Mouse (Mus musculus) spleen, adult 2 months (tissue): Measurements from ENCODE around the gene Rpap3. TPM values are rescaled to one million over a fixed set of nuclear protein-coding genes. Genes with fewer than 3 reads are reported as not detected.

Experiments used
- DNase-seq, 2 experiments: peaks; one replicate each; pipeline versions ENCODE4 v3.0.0 to v3.0.0-alpha.2; 2012 to 2021; ENCODE audit warnings: low spot score in 2 of 2, low read depth in 1 of 2
- H3K27ac ChIP-seq: fragments of 200-500 bp; 2 replicates; pipeline ENCODE4 v1.5.1; 2012; ENCODE audit warnings: low read length, inconsistent platforms; ENCODE audit not compliant: insufficient read depth
- H3K27me3 ChIP-seq: fragments of 200-500 bp; 2 replicates; pipeline ENCODE4 v1.6.1; 2012; ENCODE audit warnings: mild to moderate bottlenecking, moderate library complexity, low read length, inconsistent platforms; ENCODE audit not compliant: control insufficient read depth, insufficient read depth
- H3K36me3 ChIP-seq: fragments of 200-500 bp; 2 replicates; pipeline ENCODE4 v1.6.1; 2012; ENCODE audit warnings: mild to moderate bottlenecking, low read length, inconsistent platforms; ENCODE audit not compliant: control insufficient read depth, insufficient read depth
- H3K4me1 ChIP-seq: fragments of 200-500 bp; 2 replicates; pipeline ENCODE4 v1.6.1; 2011; ENCODE audit warnings: inconsistent platforms; ENCODE audit not compliant: control insufficient read depth, insufficient read depth, insufficient read length
- H3K4me3 ChIP-seq: fragments of 200-500 bp; 2 replicates; pipeline ENCODE4 v1.5.1; 2011; ENCODE audit warnings: mild to moderate bottlenecking, inconsistent platforms; ENCODE audit not compliant: insufficient read depth, insufficient read length; ENCODE audit errors: extremely low read depth
- CTCF ChIP-seq: fragments of 200-500 bp; IDR thresholded peaks from 2 replicates; pipeline ENCODE4 v1.5.1; 2011; ENCODE audit warnings: mild to moderate bottlenecking, inconsistent platforms; ENCODE audit not compliant: insufficient read depth, insufficient read length, insufficient replicate concordance; ENCODE audit errors: extremely low read depth
- POLR2A ChIP-seq: fragments of 200-500 bp; IDR thresholded peaks from 2 replicates; pipeline ENCODE4 v1.6.1; 2011; ENCODE audit warnings: low read depth, low read length, inconsistent platforms
- WGBS: fragments of 180-500 bp; shearing (Covaris S2); methylation state at CpG from one replicate; pipeline ENCODE4 v1.1.7; 2018; 5-methylcytosine and 5-hydroxymethylcytosine counted together
- polyA plus RNA-seq: library from polyadenylated mRNA; depleted of rRNA; stranded (reverse); fragments of >200 nt; gene quantifications from 2 replicates; pipeline ENCODE4 v1.2.3, GENCODE M21; 2012

Rpap3 gene
- polyA plus RNA-seq, 1 experiment, result 2.1 TPM

DNA sequence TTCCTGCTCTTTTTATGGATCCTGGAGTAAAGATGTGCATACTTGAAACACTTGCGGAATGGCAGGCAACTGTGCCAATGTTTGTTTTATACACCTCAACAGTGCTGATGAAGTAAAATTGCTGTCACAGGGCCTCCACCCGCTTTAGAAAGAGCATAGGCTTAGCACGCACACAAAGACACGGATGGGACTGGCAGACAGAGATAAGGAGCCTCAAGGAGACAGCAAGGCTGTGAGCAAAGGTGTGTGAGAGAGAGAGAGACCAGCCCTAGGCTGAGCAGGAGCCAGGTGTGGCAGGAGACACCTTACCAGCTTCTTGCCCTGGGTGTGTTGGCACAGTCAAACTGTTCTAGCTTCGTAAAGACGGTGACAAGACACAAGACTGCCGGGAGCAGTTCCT lies 33.3 kb upstream of the Rpap3 start:
- Histone ChIP-seq H3K27ac (no peak overlapping the region), H3K4me3 (no peak overlapping the region), H3K27me3 (no peaks in the 10 kb centered on the region), H3K4me1 (peaks cover 22% of the 10 kb centered on the region; the same call in 1 of the 2 replicates), H3K36me3 (no peaks in the 10 kb centered on the region)
- no peak for TF ChIP-seq CTCF
- TF ChIP-seq POLR2A, result no peak
- WGBS, result 84% methylated on average over 7 of the region's 7 CpGs
- DNase-seq, result no peak

DNA sequence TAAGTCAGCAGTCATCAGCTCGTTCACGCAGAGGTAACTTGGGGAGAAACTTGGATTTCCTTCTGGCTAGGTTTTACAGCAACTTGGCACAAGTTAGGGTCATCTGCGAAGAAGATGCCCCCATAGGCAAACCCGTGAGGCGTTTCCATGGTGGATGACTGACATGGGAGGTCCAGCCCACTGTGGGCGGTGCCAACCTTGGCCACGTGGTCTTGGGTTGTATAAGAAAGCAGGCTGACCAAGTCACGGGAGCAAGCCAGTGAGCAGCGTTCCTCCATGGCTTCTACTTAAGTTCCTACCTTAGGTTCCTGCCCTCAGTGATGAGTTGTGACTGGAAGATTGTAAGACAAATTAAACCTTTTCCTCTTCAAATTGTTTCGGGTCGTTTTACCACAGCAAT lies 26.4 kb upstream of the Rpap3 start:
- no peaks in the 10 kb centered on the region for H3K36me3 ChIP-seq
- H3K27ac ChIP-seq, result no peak overlapping the region
- WGBS, result 86% methylated on average over 11 of the region's 11 CpGs
- TF ChIP-seq CTCF (no peak), POLR2A (no peak)
- H3K27me3 ChIP-seq, result no peaks in the 10 kb centered on the region
- no peak for DNase-seq
- H3K4me3 ChIP-seq, result no peak overlapping the region
- peaks cover 18% of the 10 kb centered on the region; the same call in 1 of the 2 replicates for H3K4me1 ChIP-seq

DNA sequence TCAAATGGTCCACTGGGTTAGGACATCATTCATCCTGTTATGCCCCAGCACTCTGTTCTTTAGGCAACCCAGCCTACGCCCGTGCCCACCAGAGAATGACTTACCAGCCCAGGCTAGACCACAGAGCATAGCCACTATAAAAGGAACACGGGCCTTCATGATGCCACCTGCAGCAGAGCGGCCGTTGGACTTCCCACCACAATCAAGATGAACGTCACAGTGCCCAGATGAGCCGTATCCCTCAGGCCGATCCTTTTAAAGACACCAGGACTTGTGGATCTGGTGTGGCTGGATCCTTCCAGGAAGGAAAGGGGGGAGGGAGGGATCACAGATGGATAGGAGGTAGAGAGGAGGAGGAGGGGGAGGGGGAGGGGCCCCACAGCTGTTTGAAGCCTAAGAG lies 25.5 kb upstream of the Rpap3 start, which contains the start of gene Endou:
TSS of gene Endou (minus strand) at position 229 of the 400 bp plus-strand sequence.
- peaks cover 21% of the 10 kb centered on the region; the same call in 1 of the 2 replicates for H3K4me1 ChIP-seq
- H3K4me3 ChIP-seq, result no peak within 1 kb of the TSS
- H3K27ac ChIP-seq, result no peak within 1 kb of the TSS
- no peak for TF ChIP-seq POLR2A
- no peak for TF ChIP-seq CTCF
- H3K36me3 ChIP-seq, result no peaks in the 10 kb centered on the region
- WGBS, result 41% methylated on average over 8 of the region's 8 CpGs
- H3K27me3 ChIP-seq, result no peaks in the 10 kb centered on the region
- no peak for DNase-seq

DNA sequence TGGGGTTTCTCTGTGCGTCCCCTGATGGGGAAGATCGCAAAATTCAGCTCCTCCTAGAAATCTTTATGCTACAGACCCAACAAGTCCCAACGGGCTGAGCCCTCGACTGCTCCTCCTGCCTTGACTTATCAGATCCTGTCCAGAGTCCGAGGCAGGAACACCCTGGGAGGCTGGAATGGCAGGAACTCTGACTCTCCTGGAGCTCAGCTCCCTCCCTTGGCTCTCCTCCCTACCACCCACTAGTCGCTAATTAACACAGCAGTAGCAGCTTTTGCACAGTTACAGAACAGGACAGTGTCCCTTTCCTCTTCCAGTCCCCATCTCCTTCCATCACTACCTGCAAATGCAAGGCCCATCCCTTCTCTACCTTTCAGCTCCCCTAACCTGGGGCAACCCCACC lies 24.7 kb upstream of the Rpap3 start:
- TF ChIP-seq POLR2A (no peak), CTCF (no peak)
- Histone ChIP-seq H3K4me1 (peaks cover 21% of the 10 kb centered on the region; the same call in 1 of the 2 replicates), H3K4me3 (no peak overlapping the region), H3K27me3 (no peaks in the 10 kb centered on the region), H3K36me3 (no peaks in the 10 kb centered on the region), H3K27ac (no peak overlapping the region)
- WGBS, result 83% methylated on average over 6 of the region's 6 CpGs
- DNase-seq, result no peak

DNA sequence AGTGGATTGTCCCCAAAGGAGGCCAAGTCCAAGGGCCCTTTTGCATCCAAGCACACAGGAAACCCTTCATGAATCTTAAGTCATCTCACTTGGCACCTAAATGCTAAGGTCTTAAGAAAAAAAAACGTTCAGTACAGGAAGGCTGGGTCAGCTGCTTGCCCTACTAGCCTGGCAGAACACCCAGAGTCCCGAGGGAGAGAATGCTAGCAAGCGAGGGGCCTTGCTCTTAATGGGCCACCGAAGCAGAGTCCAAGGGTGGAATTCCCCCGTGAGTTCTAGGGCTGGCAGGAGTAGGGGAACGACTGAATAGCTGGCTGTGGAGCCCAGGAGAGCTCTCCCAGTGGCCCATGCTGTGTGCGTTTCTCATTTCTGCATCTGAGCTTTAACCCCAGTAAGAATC lies 23.2 kb upstream of the Rpap3 start:
- Histone ChIP-seq H3K4me3 (no peak overlapping the region), H3K27ac (no peak overlapping the region), H3K36me3 (no peaks in the 10 kb centered on the region), H3K4me1 (peaks cover 21% of the 10 kb centered on the region; the same call in 1 of the 2 replicates), H3K27me3 (no peaks in the 10 kb centered on the region)
- TF ChIP-seq POLR2A (no peak), CTCF (no peak)
- no peak for DNase-seq
- whole genome bisulfite sequencing, result 24% methylated on average over 7 of the region's 7 CpGs

DNA sequence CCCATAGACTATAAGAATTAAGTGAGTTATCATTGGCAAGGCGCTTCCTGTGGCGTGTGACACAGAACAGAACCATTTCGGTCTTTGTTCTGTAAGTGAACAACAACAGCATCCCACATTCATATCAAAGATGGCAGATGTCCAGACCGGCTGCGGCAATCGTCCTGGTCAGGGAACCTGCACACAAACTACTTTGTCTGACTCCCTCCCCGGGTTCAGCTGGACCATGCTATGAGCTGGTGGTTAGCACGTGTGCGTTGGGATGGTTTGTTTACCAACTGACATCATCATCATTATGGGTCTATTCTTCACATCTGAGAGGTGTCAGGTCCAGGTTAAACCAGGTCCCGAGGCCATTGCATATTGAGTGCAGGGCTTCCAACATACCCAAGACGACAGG lies 22.8 kb upstream of the Rpap3 start:
- 79% methylated on average over 11 of the region's 11 CpGs for WGBS
- TF ChIP-seq POLR2A, result no peak
- TF ChIP-seq CTCF, result no peak

DNA sequence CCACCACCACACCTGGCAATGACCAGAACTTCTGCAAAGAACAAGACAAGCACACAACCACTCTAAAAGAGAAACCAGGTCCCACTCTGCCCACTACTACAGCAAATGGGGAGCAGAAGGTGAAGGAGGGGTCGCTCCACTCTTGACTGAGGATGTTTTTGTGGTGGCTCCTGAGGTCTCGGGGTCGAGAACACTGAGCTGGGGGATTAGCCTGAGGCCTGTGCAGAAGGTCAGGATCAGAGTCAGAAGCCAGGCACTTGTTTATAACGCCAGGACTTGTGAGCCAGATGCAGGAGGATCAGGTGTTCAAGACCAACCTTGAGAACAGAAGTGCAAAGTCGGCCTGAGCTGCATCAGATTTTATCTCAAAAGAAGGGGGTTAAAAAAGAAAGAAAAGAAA lies 21.9 kb upstream of the Rpap3 start:
- 34% methylated on average over 5 of the region's 5 CpGs for WGBS

More for the DNA sequence above, 22.8 kb upstream of the Rpap3 start:
- H3K27ac ChIP-seq, result no peak overlapping the region
- DNase-seq, result no peak
- H3K4me3 ChIP-seq, result no peak overlapping the region
- H3K27me3 ChIP-seq, result no peaks in the 10 kb centered on the region
- H3K4me1 ChIP-seq, result peaks cover 21% of the 10 kb centered on the region; the same call in 1 of the 2 replicates
- H3K36me3 ChIP-seq, result no peaks in the 10 kb centered on the region

More for the DNA sequence above, 21.9 kb upstream of the Rpap3 start:
- peaks cover 21% of the 10 kb centered on the region; the same call in 1 of the 2 replicates for H3K4me1 ChIP-seq
- peak overlapping the region; percentile 42 for H3K27ac ChIP-seq
- DNase-seq, result no peak
- no peaks in the 10 kb centered on the region for H3K36me3 ChIP-seq
- H3K4me3 ChIP-seq, result no peak overlapping the region
- H3K27me3 ChIP-seq, result no peaks in the 10 kb centered on the region
- TF ChIP-seq POLR2A (no peak), CTCF (no peak)
